Mouse (Mus musculus): ENCODE measurements around the gene Tmem268.

Gene Tmem268

GRCm38 (mm10) chr4:63600786-63601185, 42.2 kb downstream of the Tmem268 start:
- DNase-seq (ENCODE audit: low spot score in 2 of 2): no peak

DNA sequence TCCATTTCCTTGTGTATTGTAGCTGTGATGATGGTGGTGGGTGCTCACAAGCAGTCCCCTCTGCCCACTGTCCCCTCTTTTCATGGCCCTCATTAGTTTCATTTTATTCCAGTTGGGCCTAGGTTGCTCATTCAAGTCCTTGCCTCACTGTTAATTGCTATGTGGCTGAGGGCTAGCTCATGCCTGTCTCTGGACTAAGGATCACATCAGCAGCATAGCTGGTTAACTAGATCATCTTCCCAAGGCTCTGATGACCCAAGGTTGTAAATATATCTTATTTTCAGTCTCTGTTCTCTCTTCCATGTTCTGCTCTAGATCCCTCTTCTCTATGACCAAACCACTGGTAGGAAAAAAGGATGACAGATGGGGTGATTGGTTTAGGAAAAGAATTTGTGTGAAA, 42.7 kb downstream of the Tmem268 start:
- no peak for DNase-seq (ENCODE audit: low spot score in 2 of 2)

- DNase-seq (ENCODE audit: low spot score in 2 of 2): no peak
These were observed 46.4 kb downstream of the Tmem268 start, which contains the start of gene Gm11213 for GRCm38 (mm10) chr4:63604945-63605344. TSS of gene Gm11213 (minus strand) at chr4:63605261.

- no peak for DNase-seq (ENCODE audit: low spot score in 2 of 2)
These were observed 47.0 kb downstream of the Tmem268 start for GRCm38 (mm10) chr4:63605545-63605944.

- no peak for DNase-seq (ENCODE audit: low spot score in 2 of 2)
These were observed 47.4 kb downstream of the Tmem268 start for GRCm38 (mm10) chr4:63605968-63606367.

DNA sequence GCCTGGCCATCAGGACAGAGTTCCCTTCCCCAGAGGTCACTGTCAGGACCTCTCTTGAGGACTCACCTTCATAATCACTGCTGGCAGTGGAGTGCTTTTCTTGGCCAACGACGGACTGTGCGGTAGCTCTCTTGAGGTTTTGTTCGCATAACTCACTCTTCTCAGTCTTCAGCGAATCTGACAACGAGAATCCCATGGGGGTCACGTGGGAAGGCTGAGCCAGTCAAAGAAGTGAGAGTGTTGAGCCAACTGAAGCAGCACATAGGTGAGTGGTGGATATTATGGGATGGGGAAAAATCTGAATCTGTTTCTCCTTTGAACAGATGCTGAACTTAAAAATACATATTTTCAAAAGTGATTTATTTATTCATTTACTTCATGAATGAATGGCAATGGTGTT, 49.8 kb downstream of the Tmem268 start:
- DNase-seq (ENCODE audit: low spot score in 2 of 2): no peak

GRCm38 (mm10) chr4:63621861-63622260, 63.3 kb downstream of the Tmem268 start:
- no peak for DNase-seq (ENCODE audit: low spot score in 2 of 2)

DNA sequence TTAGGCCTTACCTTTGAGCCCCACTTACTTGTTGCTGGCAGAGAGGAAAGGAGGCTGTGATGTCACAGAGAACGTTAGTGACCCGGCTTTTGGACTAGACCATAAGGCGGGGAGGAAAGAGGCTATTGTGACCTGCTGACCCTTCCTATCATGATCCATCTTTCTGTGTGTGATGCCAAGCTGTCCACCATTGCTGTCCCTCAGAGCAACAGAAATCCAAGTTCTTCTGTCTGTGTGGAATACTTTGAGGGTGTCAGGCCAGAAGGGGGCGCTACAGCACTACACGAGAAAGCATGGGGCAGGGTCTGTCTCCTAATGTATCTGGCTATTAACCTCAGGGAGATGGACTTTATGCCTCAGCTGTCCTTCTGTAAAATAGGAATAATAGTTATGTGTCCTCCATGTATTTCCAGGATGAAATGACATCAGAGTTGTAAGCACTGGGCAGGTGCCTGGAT, 63.8 kb downstream of the Tmem268 start, which contains the start of gene Tex48:
TSS of gene Tex48 (minus strand) at position 51 of the 458 bp plus-strand sequence.
- no peak for DNase-seq (ENCODE audit: low spot score in 2 of 2)

DNA sequence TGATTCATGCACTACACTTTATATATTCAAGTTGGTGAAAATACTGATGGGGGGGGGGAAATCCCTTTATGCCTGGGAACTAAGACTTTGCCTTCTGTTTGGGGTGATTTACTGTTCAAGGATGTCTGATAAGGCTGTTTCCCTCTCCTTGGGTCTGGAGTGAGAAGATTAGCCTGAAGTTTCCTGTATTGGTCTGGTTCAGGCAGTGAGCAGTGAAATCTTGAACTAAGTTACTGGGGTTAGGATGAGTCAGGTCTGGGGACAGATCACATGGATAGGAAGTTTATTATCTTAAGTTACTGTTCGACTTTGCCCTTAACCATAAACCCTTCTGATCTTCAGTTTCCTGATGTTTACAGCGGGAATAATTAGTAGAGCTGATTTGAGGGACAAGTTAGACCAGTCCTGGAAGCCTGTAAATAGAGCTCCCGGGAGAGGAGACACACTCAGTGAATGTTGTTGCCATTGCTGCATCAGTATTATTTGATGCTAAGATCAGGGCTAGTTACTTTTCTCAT, 67.0 kb downstream of the Tmem268 start:
- DNase-seq (ENCODE audit: low spot score in 2 of 2): no peak

DNA sequence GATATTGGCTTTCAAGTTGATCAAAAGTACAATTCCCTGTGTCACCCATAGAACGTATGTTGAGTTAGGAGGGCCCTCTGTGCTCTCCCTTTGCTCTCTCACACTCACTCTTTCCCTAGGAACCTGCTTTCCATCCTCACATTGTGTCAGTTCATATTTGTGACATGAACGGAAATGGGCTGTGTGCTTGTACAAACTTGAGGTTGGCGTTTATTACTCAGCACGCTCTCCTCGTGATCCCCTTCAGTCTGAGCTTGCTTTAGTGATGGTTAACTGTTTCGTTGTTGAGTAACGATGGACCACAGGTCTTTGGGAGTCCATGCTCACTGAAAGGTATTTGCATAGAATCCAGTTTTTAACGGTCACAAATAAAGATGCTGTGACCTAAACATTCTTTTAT, 68.5 kb downstream of the Tmem268 start:
- DNase-seq (ENCODE audit: low spot score in 2 of 2): no peak

- DNase-seq (ENCODE audit: low spot score in 2 of 2): no peak
These were observed 74.6 kb downstream of the Tmem268 start for GRCm38 (mm10) chr4:63633181-63633580.

Measured in right cerebral cortex, postnatal 36 days (tissue).